Mouse (Mus musculus) spleen, adult 2 months (tissue): ENCODE measurements at regions not wholly inside any gene's neighbourhood (a gene's known extent, or its start where the extent isn't known, plus 50 kb on each side); places are given as distances from the start of the nearest gene placed in this dataset.

Experiments
- DNase-seq, 2 experiments: peaks; one replicate each; pipeline versions ENCODE4 v3.0.0 to v3.0.0-alpha.2; 2012 to 2021; ENCODE audit warnings: low spot score in 2 of 2, low read depth in 1 of 2
- H3K27ac ChIP-seq: fragments of 200-500 bp; 2 replicates; pipeline ENCODE4 v1.5.1; 2012; ENCODE audit warnings: low read length, inconsistent platforms; ENCODE audit not compliant: insufficient read depth
- H3K27me3 ChIP-seq: fragments of 200-500 bp; 2 replicates; pipeline ENCODE4 v1.6.1; 2012; ENCODE audit warnings: mild to moderate bottlenecking, moderate library complexity, low read length, inconsistent platforms; ENCODE audit not compliant: control insufficient read depth, insufficient read depth
- H3K36me3 ChIP-seq: fragments of 200-500 bp; 2 replicates; pipeline ENCODE4 v1.6.1; 2012; ENCODE audit warnings: mild to moderate bottlenecking, low read length, inconsistent platforms; ENCODE audit not compliant: control insufficient read depth, insufficient read depth
- H3K4me1 ChIP-seq: fragments of 200-500 bp; 2 replicates; pipeline ENCODE4 v1.6.1; 2011; ENCODE audit warnings: inconsistent platforms; ENCODE audit not compliant: control insufficient read depth, insufficient read depth, insufficient read length
- H3K4me3 ChIP-seq: fragments of 200-500 bp; 2 replicates; pipeline ENCODE4 v1.5.1; 2011; ENCODE audit warnings: mild to moderate bottlenecking, inconsistent platforms; ENCODE audit not compliant: insufficient read depth, insufficient read length; ENCODE audit errors: extremely low read depth
- CTCF ChIP-seq: fragments of 200-500 bp; IDR thresholded peaks from 2 replicates; pipeline ENCODE4 v1.5.1; 2011; ENCODE audit warnings: mild to moderate bottlenecking, inconsistent platforms; ENCODE audit not compliant: insufficient read depth, insufficient read length, insufficient replicate concordance; ENCODE audit errors: extremely low read depth
- POLR2A ChIP-seq: fragments of 200-500 bp; IDR thresholded peaks from 2 replicates; pipeline ENCODE4 v1.6.1; 2011; ENCODE audit warnings: low read depth, low read length, inconsistent platforms
- WGBS: fragments of 180-500 bp; shearing (Covaris S2); methylation state at CpG from one replicate; pipeline ENCODE4 v1.1.7; 2018; 5-methylcytosine and 5-hydroxymethylcytosine counted together

DNA sequence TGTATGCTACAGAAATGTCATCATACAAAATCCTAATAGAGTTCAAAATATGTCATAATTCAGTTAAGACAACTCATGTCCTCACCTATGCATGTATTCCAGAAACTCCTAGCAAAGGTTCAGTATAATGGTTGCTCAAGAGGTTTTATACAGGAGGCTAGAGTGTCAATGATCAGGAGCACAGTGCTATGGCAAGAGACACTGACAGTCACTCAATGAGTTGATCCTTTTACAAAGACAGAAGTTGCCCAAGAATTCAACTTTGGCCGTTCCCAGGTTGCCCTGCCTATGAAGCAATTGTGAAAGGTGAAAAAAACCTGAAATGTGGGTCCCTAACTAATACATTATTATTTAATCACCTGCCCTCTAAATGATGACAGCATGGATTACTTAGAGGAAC, 850.5 kb downstream of the Efna5 start:
- TF ChIP-seq POLR2A (no peak), CTCF (no peak)
- H3K4me3 ChIP-seq: no peak overlapping the region
- DNase-seq: no peak
- no peak overlapping the region for H3K27ac ChIP-seq
- no peaks in the 10 kb centered on the region for H3K4me1 ChIP-seq
- no peaks in the 10 kb centered on the region for H3K27me3 ChIP-seq
- no peaks in the 10 kb centered on the region for H3K36me3 ChIP-seq
- WGBS: 75% methylated on average over 1 of the region's 1 CpGs
